Mouse (Mus musculus) layer of hippocampus, adult 2 months (tissue): Measurements from ENCODE around the gene Hnrnpa2b1. TPM values are rescaled to one million over a fixed set of nuclear protein-coding genes. Genes with fewer than 3 reads are reported as not detected.
A peak's percentile ranks its signal among the peaks of the same experiment; 100 is the strongest.

Experiments used
- DNase-seq, 2 experiments: peaks; one replicate each; pipeline ENCODE4 v3.0.0; 2022; ENCODE audit warnings: low spot score in 2 of 2
- H3K27ac ChIP-seq: fragments of 200-600 bp; 2 replicates; pipeline ENCODE4 v1.8.1; 2022
- H3K4me3 ChIP-seq: fragments of 200-600 bp; 2 replicates; pipeline ENCODE4 v1.8.1; 2022; ENCODE audit warnings: mild to moderate bottlenecking
- CTCF ChIP-seq: fragments of 200-600 bp; conservative IDR thresholded peaks from 2 replicates; pipeline ENCODE4 v1.8.1; 2022; ENCODE audit warnings: antibody characterized with exemption, mild to moderate bottlenecking, moderate library complexity
- total RNA-seq, 2 experiments: library from RNA; stranded (reverse); gene quantifications; 2 replicates each; pipeline ENCODE4 v1.2.3; 2021

The Hnrnpa2b1 gene
- total RNA-seq, 2 experiments from 2014 or later = 499 to 537 TPM

DNA sequence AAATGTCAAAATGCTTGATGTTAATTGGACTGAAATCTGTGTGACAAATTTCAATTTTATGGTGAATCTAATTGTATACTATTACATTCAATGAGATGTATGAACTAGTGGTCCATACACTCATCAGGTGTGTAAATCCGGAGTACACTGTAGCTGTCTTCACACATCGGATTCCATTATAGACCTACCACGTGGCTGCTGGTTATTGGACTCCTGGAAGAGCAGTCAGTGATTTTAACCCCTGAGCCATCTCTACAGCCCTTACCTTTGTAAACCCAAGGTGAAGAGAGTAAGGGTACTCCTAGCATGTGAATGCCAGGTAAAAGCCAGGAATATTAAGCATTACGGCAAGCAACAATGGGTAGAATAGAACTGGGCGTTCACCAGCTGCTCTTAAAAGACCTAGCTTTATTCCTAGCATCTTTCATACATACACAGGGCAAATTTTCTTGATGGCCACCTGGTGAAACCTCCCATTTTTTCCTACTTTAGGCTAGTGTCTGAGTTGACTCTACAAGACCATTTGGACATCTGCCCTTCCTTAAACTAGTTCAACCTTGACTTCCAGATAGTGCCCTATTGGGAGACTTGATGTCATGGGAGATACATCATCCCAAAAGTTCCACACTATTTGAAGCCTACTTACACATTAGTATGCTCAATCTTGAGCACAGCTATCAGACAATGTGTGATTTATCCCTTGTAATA, 10.2 kb downstream of the Hnrnpa2b1 start:
- no peak for DNase-seq
- no peak overlapping the region for H3K27ac ChIP-seq
- no peak for TF ChIP-seq CTCF
- H3K4me3 ChIP-seq = no peak overlapping the region

DNA sequence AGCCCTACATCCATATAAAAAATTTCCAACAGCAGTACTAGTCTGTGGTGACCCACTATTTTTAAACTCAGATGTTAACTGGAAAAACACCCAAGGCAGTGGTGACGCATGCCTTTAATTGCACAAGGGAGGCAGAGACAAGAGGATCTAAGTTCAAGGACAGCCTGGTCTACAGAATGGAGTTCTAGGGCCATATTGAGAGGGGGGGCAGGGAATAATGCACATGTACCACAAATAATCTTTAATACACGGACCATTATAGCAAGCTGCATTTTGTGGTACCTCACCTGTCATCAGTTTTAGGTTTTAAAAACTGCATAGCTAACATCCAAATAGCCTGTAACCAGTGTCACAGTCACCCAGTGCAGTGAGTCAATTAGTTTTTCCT, 10.8 kb downstream of the Hnrnpa2b1 start:
- DNase-seq = no peak
- Histone ChIP-seq H3K4me3 (no peak overlapping the region), H3K27ac (no peak overlapping the region)
- TF ChIP-seq CTCF = no peak

DNA sequence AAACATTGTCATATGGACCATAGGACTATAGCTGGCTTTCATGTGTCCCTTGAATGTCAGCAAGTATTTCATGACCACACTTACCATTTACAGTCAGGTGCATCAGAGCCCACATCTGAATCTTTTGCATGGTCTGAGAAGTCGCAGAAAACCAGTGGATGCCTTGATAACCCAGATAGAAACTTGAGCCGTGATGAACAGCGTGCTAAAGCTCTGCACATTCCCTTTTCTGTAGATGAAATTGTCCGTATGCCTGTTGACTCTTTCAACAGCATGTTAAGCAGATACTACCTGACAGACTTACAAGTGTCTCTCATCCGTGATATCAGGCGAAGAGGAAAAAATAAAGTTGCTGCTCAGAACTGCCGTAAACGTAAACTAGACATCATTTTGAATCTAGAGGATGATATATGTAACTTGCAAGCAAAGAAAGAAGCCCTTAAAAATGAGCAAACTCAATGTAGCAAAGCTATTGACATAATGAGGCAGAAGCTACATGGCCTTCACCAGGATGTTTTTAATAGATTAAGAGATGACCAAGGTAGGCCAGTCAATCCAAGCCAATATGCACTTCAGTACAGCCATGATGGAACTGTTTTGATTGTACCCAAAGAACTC, 11.8 kb downstream of the Hnrnpa2b1 start:
- H3K4me3 ChIP-seq = no peak overlapping the region
- H3K27ac ChIP-seq = no peak overlapping the region
- no peak for TF ChIP-seq CTCF
- DNase-seq = no peak

DNA sequence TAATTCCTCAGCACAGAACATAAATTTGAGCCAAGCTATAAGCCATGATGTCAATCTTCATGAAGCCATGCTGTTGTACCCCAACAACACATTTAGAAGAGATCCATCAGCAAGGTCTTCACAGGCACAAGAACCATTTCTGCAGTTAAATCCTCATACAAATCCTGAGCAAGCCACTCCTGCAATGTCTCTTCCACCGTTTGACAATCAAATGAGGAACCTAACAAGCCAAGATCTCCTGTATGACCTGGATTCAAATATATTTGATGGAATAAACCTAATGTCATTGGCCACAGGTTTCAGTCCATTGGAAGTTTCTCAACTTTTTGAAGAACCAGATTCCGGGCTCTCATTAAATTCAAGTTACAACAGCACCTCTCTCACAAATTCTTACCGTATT, 12.4 kb downstream of the Hnrnpa2b1 start:
- DNase-seq = no peak
- TF ChIP-seq CTCF = no peak
- no peak overlapping the region for H3K4me3 ChIP-seq
- H3K27ac ChIP-seq = no peak overlapping the region

DNA sequence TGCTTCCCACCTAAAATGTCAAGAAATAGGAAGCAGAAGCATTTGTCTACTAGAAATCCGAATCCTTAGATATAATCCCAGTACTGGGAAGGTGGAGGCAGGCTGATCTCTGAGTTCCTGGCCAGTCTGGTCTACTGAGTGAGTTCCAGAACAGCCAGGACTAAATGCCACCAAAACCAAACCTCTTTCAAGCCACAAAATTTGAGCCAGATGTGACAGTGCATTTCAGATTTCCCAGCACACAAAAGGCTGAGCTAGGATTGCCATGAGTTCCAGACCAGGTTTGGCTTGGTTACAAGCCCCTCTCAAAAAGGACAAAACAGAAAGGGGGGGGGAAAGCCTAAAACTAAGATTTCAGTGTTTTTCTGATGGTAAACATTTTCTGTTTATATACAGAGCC, 13.5 kb downstream of the Hnrnpa2b1 start:
- Histone ChIP-seq H3K4me3 (no peak overlapping the region), H3K27ac (no peak overlapping the region)
- no peak for DNase-seq
- TF ChIP-seq CTCF = no peak

DNA sequence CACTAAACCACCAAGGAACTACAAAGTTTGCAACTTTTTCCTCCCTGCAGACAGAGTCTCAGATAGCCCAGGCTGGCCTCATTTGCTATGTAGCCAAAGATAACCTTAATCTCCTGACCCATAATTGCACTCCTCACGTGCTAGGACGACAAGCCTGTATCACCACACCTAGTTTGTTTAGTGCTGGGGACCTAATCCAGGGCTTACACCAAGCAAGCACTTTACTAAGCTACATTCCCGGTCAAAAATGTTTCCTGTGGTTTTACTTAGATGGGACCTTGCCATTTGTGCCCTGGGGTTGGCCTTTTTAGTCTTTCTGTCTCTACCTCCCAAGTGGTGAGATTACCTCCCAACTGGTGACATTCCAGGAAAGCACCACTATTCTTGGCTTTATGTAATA, 14.7 kb downstream of the Hnrnpa2b1 start:
- no peak for TF ChIP-seq CTCF
- Histone ChIP-seq H3K27ac (no peak overlapping the region), H3K4me3 (no peak overlapping the region)
- DNase-seq = no peak

DNA sequence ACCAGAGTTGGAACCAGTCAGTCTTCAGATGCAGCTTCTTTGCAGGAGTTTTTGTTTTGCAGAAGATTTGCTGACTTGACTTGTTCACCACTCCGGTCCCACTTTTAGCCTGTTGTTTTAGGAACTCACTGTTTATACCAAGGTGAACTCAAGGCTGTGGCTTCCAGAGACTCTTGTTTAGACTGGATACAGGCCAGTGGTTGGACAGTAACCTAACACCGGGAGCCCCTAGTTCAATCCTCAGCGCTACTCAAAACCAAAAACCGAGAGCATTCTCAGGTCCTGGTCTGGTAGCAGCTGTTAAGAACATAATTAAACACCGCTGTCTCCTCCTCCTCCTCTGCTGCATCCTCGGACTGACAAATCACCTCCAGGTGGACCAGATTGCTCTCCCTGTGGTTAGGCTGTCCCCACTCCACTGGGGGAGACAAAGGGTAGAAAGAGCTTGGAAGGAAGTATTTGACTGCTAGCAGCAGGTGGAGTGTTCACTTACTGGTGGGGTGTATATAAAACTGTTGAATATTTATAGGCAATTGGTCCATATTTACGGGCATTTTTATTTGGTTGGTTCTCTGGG, 16.7 kb downstream of the Hnrnpa2b1 start:
- H3K4me3 ChIP-seq = no peak overlapping the region
- no peak for TF ChIP-seq CTCF
- H3K27ac ChIP-seq = no peak overlapping the region
- no peak for DNase-seq

DNA sequence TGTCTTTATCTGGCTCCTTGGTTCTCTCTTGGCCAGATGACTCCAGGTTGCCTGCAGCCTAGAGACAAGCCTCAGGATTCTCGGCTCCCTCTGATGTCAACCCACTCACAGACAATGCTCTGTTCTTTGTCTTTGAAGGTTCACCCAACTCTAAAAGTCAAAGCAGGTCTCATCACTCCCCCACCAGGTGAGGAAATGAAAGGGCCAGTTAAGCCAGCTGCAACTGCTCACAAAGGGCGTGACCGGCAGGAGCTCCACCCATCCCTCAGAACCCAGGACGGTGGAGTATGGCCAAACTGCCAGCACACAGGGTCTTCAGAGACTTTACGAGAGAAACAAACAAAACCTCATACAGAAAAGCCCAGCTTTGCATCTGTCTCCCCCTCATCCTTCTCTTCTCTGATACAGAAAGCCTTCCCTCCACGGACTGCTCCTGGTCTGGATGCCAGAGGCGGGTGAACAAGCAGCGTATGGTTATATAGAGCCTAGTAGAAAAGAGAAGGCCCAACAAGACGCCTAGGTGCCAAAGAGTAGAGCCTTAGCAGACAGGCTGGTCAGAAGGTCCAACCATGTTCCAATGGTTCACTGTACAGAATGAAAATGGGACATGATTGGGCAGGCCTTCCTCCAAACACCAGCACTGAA, 27.4 kb downstream of the Hnrnpa2b1 start:
- no peak overlapping the region for H3K27ac ChIP-seq
- no peak for TF ChIP-seq CTCF
- DNase-seq = no peak
- H3K4me3 ChIP-seq = no peak overlapping the region

DNA sequence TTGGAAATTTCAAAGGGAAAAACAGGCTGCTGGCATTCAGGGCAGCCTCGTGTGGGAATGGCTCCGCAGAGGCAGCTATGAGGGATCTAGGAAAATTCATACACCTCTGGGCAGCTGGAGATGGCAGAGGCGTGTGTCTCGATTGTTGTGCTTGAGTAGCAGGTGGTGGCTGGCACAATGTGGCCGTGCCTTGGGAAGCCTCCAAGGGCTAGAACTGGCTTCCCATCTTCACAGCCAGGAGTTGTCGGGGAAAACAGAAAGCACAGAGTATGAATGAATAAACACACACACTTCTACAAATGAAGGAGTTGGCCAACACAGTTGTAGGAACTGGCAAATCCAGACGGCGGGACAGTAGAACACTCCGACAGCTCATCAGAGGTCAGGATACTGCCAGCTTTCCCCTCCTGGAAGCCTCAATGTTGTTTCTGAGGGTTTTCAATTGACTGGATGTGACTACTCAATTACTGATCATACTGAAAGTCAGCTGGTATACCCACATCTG, 30.8 kb downstream of the Hnrnpa2b1 start:
- no peak for DNase-seq
- no peak overlapping the region for H3K4me3 ChIP-seq
- H3K27ac ChIP-seq = no peak overlapping the region
- TF ChIP-seq CTCF = no peak

DNA sequence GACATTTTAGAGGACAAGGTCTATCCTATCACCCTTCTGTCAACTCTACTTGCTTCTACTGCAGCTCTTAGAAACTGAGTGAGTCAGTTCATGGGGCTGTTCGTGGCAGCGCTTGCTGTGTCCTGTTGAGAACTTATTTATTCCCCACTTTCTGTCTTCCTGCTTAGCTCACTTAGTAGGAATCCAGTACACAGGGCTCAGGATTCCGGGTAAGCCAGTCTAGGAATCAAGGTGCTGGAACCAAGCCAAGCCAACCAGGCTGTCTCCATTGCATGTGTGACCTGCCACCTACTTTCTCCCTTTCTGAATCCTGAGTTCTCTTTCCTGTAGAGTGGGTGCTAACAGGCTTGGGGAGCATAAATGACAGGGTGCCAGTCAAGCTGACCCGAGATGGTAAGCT, 32.0 kb downstream of the Hnrnpa2b1 start:
- Histone ChIP-seq H3K27ac (no peak overlapping the region), H3K4me3 (no peak overlapping the region)
- TF ChIP-seq CTCF = no peak
- DNase-seq = no peak

DNA sequence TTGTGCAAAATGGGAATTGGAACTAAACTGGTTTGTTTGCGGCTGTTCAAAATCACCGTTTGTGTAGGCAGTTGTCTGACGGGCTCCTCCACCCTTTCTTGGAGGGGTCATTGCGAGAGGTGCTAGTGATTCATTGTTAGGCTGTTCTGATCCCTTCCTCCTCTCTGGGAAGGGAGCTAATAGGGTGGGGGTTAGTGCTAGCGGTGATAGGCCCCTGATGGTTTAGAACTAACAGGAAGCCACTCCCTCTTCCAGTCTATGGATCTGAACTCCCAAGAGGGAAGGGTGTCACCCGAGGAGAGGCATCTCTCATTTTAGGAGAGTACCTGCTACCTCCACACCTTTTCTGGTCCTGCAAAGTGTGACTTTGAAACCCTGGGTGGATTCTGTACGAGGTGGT, 35.4 kb downstream of the Hnrnpa2b1 start:
- Histone ChIP-seq H3K4me3 (no peak overlapping the region; the same call in 1 of the 2 replicates), H3K27ac (no peak overlapping the region)
- no peak for DNase-seq
- no peak for TF ChIP-seq CTCF

DNA sequence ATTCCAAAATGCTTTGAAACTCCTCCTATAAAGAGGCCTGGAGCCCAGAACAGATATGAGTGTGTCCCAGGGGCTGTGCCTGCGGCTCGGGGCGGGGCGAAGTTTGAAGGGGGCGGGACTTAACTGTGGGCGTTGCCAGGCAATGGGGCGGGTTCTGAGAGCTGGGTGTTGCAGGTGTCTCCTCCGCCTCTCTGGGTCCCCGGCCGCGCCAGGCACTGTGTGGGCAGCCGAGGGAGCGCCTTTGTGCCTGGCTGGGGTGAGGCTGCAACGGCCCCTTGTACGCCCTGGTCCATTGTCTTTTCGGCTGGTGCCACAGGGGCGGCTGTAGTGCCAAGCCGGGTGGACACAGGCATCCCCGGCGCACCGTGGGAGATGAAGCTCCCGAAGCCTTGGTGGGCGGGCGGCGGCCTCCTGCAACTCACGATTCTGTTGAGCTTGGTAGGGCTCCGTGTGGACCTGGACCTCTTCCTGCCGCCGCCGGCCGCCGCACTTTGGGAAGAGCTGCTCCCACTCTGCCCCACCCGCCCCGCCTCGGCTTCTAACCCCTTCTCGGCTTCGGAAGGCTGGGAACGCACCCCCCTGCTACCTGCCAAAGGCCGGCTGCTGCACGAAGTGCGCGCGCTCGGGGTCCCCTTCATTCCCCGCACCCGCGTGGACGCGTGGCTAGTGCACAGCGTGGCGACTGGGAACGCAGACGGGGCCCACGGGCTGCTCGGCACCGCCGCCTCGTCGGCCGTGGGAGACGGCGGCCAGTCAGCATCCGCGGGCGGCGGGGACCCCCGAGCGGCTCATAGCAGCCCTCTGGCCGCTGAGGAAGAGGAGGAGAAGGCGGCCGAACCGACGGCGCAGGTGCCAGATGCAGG, 36.9 kb downstream of the Hnrnpa2b1 start, which contains the start of gene Nfe2l3:
Gene Nfe2l3, plus strand, starts transcription at position 136 of the 863 bp plus-strand sequence.
- peak within 1 kb of the TSS; percentile 77 for H3K27ac ChIP-seq
- DNase-seq = peak; percentile 29 to 50

More for the DNA sequence above, 36.9 kb downstream of the Hnrnpa2b1 start, which contains the start of gene Nfe2l3:
- no peak for TF ChIP-seq CTCF
- peak within 1 kb of the TSS; percentile 57 for H3K4me3 ChIP-seq
